Mouse (Mus musculus): ENCODE data around the gene Pus7.
A peak's percentile ranks its signal among the peaks of the same experiment; 100 is the strongest.
"Not testable (repeated sequence)": the region's sequence is repeated elsewhere in the genome, so short reads cannot be mapped to it uniquely, and the experiment has no call there.

Pus7 gene

DNA sequence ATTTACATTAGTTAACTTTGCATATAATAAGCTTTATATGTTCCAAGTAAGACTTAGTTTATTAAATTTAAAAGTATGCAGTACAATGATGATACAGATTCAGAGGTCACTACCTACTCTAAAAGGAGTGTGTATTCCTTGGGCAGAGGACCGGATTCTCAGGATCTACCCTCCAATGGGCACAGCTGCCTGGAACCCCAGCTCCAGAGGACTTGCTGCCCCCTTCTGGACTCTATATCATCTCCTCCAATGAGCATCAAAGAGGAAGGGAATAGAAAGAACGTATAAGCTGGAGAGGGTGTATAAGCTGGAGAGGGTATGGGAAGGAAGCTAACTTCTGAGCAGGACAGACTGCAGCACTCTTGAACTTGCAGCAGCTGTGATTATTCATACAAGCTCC is 33.6 kb downstream of the Pus7 start:
- no peak for DNase-seq

DNA sequence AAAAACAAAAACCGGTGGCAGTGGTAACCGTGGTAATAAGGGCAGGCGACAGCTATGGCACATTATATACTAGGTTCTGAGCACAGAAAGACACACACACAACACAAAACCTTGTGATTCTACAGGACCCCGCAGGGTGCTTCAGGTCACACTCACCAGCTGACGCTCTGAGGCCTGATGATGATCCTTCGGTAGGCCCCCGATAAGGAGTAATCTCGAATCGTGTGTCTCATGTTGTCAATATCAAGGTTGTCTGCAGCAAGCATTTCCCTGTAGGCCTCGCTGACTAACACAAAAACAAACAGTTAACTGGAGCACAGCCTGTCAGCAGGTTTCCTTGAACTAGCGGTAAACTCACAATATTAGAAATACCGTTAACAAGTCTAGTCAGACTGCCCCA is 40.2 kb downstream of the Pus7 start:
- DNase-seq: no peak

DNA sequence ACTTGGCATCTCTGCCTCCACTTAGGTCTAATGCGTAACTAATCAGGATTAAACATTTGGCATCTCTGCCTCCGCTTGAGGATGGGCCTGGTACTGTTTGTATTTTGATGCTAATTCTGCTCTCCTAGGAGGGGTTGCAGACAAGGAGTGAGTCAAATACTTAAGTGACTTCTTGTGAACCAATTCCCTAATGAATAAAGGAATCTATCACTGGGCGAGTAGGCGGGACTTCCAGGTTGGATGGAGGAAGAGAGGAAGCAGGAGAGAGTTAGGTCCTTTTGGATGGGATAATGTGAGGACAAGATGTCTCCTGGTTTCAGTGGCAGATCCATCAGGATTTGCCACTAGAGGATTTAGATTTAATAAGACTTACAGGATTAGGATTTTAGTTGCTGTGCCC is 46.4 kb downstream of the Pus7 start:
- DNase-seq: no peak

DNA sequence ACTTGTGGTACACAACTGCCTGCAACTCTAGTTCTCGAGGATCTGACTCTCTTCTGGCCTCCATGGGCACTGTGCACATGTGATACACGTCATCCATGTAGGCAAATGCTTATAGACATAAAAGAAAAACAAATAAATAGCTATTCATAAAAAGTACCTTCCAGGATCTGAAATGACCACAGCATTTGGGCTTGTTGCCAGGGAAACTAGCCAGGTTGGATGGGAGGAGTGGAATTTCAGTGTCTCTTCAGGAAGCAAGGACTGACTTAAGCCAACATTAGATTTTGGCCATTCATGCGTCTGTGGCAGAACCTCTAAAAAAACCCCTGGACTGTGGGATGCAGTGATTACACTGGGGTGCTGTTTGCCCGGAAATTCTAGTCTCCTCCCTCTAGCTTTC is 47.1 kb downstream of the Pus7 start:
- DNase-seq: no peak

DNA sequence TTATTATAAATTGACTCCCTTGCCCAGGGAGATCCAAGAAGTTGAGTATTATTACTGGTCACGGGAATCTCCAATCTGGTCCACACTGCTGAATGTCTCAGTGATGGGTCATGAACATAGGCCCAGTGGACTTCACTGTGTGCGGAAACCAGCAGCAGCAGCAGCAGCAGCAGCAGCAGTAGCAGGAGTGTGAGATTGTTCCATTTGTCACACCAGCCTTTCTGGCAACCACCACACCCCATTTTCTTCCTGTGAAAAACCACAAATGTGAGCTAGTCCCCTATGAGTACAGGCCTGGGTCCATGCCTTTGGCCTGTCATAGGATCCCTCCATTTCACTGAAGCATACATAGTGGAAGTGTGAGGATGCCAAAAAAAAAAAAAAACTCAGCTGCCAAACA is 61.6 kb downstream of the Pus7 start:
- DNase-seq: no peak

DNA sequence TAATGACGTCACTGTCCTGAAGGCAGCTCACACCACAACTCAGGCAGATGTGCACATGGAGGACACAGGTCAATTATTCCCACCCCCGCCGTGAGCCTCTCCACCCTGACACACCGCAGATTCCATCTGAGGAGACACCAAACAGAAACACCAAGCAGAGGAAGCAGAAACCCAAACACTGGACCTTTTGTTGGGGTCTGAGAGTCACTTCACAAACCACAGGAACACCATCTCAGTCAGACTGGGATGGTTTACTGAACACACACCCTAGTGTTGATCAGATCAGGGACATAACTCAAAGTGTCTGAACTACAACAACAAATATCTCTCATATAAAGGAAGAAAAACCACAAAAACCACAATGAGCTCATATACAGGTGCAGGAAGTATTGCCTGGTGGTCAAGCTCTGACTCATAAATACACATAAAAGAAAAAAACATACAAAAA is 64.6 kb downstream of the Pus7 start:
- DNase-seq: no peak

DNA sequence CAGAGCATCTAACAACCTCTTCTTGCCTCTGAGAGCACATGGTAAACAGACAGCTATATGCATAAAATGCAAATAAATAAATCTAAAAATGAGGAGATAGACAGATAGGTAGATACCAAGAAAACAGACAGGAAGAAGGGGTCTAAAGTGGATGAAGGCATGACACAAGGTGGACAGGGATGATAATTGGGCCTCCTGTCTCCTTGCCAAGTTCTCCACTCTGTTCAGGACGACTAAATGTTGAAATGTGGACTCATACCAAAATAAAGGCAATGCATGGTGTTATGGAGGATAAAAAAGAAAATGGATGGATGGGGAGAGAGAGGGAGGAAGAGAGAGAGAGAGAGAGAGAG is 65.4 kb downstream of the Pus7 start:
- no peak for DNase-seq

DNA sequence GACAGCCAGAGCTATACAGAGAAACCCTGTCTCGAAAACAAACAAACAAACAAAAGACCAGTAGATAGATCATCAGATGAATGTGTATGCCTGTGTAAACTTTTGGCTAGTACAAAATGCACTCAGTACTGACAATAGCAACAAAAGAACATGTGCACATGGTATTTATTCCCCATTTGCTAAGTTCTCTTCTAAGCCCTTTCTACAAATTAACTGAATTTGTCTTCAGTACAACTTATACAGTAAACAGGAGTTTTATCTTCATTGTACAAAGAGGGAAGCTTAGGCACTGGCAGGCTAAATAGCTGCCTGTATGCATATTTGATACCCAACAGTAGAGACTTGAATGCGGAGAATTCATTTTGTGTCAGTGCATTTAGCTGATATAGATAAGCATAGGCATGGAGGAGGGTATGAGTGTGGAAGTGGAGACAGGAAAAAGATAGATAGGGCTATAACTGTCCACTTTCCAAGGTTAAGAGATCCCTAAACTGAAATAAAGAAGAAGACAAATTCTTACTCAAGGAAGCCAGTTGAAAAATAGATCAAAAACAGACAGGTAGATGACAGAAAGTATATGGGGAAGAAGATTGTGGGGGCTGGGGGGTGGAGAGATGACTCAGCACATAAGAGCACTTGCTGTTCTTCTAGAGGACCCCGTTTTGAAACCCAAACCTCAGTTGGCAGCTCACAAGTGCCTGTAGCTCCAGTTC is 65.9 kb downstream of the Pus7 start:
- DNase-seq: no peak

DNA sequence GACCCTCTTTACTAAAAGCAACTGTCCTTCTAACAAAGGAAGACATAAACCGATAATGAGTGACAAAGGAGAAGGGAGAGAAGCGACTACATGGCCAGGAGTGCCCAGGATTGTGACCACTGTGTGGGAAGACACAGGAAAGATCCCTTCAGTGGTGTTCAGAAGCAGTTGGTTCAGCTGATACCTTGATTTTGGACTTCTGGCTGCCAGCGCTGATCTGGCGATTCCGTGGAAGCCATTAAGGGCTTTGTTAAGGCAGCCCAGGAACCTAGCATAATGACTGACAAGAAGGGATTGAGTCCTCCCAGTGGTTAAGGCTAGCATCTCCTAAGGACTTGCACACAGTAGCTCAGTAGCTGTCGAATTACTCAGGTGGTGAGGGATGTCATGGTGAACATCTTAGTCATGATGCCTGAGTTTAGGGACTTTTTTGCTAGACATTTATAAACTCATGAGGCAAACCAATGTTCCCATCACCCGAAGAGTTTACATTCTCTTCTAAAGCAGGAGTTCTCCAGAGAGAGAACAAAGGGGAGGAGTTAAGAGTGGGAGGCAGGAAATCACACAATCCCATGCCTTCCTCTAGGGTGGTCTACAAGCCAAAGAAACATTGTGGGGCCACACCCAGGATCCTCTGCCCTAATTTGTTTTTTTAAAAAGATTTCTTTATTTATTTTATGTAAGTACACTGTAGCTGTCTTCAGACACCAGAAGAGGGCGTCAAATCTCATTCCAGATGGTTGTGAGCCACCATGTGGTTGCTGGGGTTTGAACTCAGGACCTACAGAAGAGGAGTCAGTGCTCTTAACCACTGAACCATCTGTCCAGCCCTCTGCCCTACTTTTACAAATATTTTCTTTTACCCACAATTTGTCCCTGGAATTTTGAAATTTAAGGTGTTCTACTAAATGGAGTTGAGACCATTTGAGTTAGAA is 69.8 kb downstream of the Pus7 start:
- DNase-seq: no peak

DNA sequence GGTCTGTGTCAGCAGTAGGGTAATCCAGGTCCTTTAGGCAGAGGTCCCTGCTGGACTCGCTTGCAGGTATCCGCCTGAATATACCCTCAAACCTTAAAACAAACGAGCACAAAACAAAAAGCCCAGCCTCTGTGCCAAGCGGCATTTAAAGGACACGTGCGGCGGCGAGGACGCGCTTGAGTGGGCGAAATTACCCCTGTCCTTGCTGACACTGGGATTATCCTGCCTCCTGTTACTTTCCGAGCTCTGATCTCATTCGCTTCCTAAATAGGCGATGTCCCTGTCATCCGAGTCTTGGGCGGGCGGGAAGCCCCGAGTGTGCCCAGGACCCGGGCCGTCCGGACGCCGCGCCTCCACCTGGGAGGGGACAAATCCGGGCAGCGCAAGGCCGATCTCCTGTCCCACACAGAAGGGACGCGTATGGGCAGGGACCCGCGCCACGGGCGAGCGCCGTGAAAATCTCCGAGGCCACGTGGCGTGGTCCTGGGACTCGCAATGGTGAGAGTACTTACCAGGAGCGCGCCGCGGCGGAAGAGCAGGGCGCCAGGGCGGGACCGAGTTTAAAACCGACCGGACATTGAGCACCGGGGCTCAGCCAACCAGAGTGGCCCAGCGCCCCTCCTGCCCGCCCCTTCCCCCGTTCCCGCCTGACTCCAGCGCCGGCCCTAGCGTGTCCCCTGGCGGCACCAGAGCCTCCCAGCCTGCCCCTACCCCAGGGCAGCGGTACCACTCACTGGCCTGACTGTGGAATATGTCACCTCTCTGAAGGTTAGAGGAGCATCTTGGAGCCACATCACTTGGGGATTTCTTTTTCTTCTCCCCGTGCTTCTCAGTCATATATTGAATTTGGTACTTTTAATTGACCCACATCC is 71.1 kb downstream of the Pus7 start:
- DNase-seq: peak; percentile 76

DNA sequence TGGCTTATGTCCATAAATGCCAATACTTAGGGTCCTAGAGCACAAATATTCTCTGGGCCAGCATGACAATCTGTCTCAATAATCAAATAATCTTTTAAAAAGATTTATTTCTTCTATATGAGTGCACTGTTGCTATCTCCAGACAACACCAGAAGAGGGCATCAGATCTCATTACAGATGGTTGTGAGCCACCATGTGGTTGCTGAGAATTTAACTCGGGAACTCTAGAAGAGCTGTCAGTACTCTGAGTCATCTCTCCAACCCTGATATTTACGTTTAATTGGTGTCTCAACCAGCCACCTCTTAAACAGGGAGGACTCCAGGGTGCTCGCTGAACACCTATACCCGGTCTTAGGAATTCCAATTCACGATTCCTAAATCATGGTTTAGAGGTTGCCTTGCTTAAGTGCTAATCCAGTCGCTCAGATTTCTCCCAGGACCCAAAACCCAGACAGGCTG is 71.8 kb downstream of the Pus7 start:
- DNase-seq: not testable (repeated sequence)

DNA sequence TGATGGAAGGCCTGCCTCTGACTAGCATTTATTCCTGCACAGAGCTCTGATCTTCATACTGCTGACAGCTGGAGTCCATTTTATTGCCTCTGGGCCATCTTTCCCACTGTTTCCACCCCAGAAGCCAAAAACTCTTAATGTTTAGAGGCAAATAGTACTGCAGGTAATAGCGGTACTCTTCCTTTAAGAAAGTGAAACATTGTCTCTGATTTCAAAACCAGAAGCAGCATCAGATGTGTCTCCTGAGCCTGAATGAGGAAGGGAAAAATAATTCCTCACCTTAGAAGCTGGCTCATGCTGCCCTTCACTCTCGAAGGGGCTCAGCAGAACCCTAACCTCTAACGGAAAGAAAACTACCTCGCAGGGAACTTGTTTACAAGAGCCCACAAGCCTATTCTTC is 72.3 kb downstream of the Pus7 start:
- DNase-seq: no peak

DNA sequence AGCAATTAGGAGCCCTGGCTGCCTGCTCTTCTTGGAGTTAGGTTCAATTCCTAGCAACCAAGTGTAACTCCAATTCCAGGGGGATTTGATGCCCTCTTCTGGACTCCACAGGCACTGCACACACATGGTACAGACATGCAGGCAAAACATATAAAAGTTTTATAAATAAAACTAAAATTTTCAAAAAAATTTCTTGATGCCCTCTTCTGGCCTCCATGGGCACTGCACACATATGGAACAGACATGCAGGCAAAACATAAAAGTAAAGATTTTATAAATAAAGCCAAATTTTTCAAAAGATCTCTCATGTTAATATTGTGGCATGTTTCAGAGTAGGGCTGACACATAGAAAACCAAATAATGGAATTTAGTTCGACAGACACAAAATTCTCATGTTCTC is 73.8 kb downstream of the Pus7 start:
- DNase-seq: no peak

DNA sequence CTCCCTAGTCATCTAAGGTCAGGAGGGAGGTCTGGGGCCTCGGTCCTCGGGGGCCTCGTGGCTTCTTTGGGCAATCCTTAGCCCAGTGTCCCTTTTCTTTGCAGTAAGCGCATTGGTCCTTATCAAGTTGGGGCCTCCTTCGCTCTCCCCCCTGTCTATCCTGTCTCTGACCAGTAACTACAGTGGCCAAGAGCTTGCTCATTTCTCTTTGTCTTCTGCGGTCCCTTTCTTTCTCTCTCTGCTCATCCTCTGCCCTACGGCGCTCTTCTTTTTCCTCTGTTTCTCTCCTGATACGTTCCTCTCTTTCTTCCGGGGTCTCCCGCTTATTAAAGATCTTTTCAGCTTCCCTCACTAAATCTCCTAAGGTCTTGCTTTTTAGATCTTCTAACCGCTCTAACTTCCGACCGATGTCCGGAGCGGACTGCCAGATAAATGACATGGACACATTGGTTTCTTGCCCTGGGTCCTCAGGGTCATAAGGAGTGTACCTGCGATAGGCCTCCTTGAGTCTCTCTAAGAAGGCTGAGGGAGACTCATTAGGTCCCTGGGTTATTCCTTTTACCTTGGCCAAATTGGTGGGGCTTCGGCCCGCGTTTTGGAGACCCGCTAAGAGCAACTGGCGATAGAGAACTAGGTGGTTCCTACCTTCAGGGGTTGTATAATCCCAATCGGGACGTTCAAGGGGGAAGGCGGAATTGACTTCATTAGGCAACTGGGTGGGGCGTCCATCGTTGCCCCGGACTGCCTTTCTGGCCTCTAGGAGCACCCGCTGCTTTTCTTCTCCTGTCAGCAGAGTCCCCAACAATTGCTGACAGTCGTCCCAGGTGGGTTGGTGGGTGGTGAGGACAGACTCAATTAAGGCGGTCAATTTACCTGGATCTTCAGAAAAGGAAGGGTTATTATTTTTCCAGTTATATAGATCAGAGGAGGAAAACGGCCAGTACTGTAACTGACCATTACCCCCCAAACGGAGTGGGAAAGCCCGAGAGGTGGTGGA is 76.6 kb downstream of the Pus7 start:
- not testable (repeated sequence) for DNase-seq

DNA sequence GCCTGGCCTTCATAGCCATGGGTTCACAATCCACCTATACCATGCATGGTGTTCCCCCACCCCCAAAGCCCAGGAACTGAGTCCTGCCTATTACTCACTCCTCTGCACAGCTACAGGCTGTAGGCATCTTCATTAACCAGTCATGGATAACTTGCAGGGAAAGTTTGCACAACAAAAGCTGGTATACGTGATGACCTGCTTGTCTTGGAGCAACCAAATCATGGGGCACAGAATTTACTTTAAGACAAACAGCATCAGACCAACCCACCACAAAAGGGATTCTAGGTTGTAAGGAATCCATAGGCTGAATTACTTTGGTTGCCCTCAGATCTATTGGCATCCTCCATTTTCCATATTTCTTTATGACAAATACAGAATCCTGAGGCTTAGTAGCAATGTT is 86.1 kb downstream of the Pus7 start:
- DNase-seq: no peak

All from cerebellum, adult 11-12 months (tissue).